Comparison of ENCODE assay signal across 7 mouse cellular contexts in genomic region chr13:93940742-93941531, GRCm38 (mm10).
DNase-seq lines count a peak whose midpoint lies in the region; ATAC-seq and TF ChIP-seq lines count a peak whose summit lies in the region.

No protein-coding gene starts in this region.

- H3K9me3 ChIP-seq in heart, embryonic 10.5 days: no peaks in the 10 kb centered on the region
- H3K9me3 ChIP-seq in stomach, embryonic 16.5 days (replicated peaks; ENCODE audit: control insufficient read depth, low read length): no peaks in the 10 kb centered on the region
- H3K9me3 ChIP-seq in liver, postnatal 0 days (ENCODE audit: low read length): no peaks in the 10 kb centered on the region

- ATAC-seq in stomach, embryonic 16.5 days (ENCODE audit: insufficient read depth, low FRiP score): peak; percentile 72
- ATAC-seq in liver, postnatal 0 days: no peak

- no peak overlapping the region for H3K4me2 ChIP-seq in stomach, embryonic 16.5 days (ENCODE audit: low read depth, low read length)
- H3K4me2 ChIP-seq in liver, postnatal 0 days (ENCODE audit: low read depth, low read length): no peak overlapping the region

- H3K27me3 ChIP-seq in heart, embryonic 10.5 days (ENCODE audit: insufficient read depth, poor library complexity, severe bottlenecking): no peaks in the 10 kb centered on the region
- H3K27me3 ChIP-seq in stomach, embryonic 16.5 days (ENCODE audit: control insufficient read depth, insufficient read depth, low read length): no peaks in the 10 kb centered on the region
- no peaks in the 10 kb centered on the region for H3K27me3 ChIP-seq in liver, postnatal 0 days (ENCODE audit: insufficient read depth, low read length)

- peak overlapping the region; percentile 52; the same call in 1 of the 2 replicates for H3K27ac ChIP-seq in heart, embryonic 10.5 days
- H3K27ac ChIP-seq in stomach, embryonic 16.5 days (ENCODE audit: low read length): peak overlapping the region; percentile 76
- no peak overlapping the region for H3K27ac ChIP-seq in liver, postnatal 0 days (ENCODE audit: low read depth)

- no peaks in the 10 kb centered on the region for H3K36me3 ChIP-seq in heart, embryonic 10.5 days
- no peaks in the 10 kb centered on the region for H3K36me3 ChIP-seq in stomach, embryonic 16.5 days (ENCODE audit: control insufficient read depth, insufficient read depth, low read length)
- H3K36me3 ChIP-seq in liver, postnatal 0 days (replicated peaks; ENCODE audit: insufficient read depth, low read length): no peaks in the 10 kb centered on the region

- no peak overlapping the region for H3K9ac ChIP-seq in stomach, embryonic 16.5 days (ENCODE audit: low read length)
- H3K9ac ChIP-seq in liver, postnatal 0 days (replicated peaks): no peak overlapping the region

- no peak for TF ChIP-seq CTCF in liver, postnatal 0 days (IDR thresholded peaks at IDR 0.05; ENCODE audit: low read depth)

- no peak overlapping the region for H3K4me3 ChIP-seq in heart, embryonic 10.5 days
- no peak overlapping the region for H3K4me3 ChIP-seq in stomach, embryonic 16.5 days (replicated peaks; ENCODE audit: low read length)
- H3K4me3 ChIP-seq in liver, postnatal 0 days (ENCODE audit: low read depth, low read length): no peak overlapping the region

- peaks cover 27% of the 10 kb centered on the region for H3K4me1 ChIP-seq in heart, embryonic 10.5 days
- peaks cover 27% of the 10 kb centered on the region for H3K4me1 ChIP-seq in stomach, embryonic 16.5 days (ENCODE audit: control insufficient read depth, insufficient read depth, low read length)
- H3K4me1 ChIP-seq in liver, postnatal 0 days (ENCODE audit: insufficient read depth): peaks cover 9% of the 10 kb centered on the region

- TF ChIP-seq EP300 in liver, postnatal 0 days (IDR thresholded peaks at IDR 0.05; ENCODE audit: low read depth): no peak

- WGBS in heart, embryonic 10.5 days: 78% methylated on average over 7 of the region's 7 CpGs
- WGBS in stomach, embryonic 16.5 days: 52% methylated on average over 7 of the region's 7 CpGs
- 59% methylated on average over 7 of the region's 7 CpGs for WGBS in liver, postnatal 0 days (ENCODE audit: insufficient replicate concordance)

- peak; percentile 25 for DNase-seq in testis, postnatal 14 days (ENCODE audit: low spot score)
- DNase-seq in testis, postnatal 10 days (ENCODE audit: low spot score): no peak
- no peak for DNase-seq in heart, embryonic 10.5 days (ENCODE audit: low spot score)
- peak; percentile 40 for DNase-seq in kidney, postnatal 36 days
- DNase-seq in B cell, adult 2 months: no peak
- no peak for DNase-seq in liver, postnatal 0 days

Comparison
In these comparisons a context has a peak if more than half of its experiments do, and no peak if none do; other contexts are left out.
1. DNase-seq: peak in testis, postnatal 14 days (single experiment) and kidney, postnatal 36 days (2 of 2); none in testis, postnatal 10 days (single experiment), heart, embryonic 10.5 days (single experiment), B cell, adult 2 months (0 of 2) and liver, postnatal 0 days (single experiment).